ENCODE assay signal across 7 mouse cellular contexts in genomic region chr5:65696821-65697485, GRCm38 (mm10). TPM values are rescaled to one million over a fixed set of nuclear protein-coding genes. Genes with fewer than 3 reads are reported as not detected.
DNase-seq lines count a peak whose midpoint lies in the region; ATAC-seq lines count a peak whose summit lies in the region.

No protein-coding gene starts in this region.

- no peak for ATAC-seq in embryonic facial prominence, embryonic 12.5 days (ENCODE audit: insufficient number of reproducible peaks, insufficient read depth, low FRiP score, low TSS enrichment)
- ATAC-seq in limb, embryonic 12.5 days (ENCODE audit: insufficient number of reproducible peaks, insufficient read depth, low FRiP score, low TSS enrichment, low read depth), result no peak
- peak; percentile 19 for ATAC-seq in midbrain, embryonic 14.5 days (ENCODE audit: low FRiP score, low TSS enrichment)

- H3K4me3 ChIP-seq in embryonic facial prominence, embryonic 12.5 days, result peak overlapping the region; percentile 98
- peak overlapping the region; percentile 99 for H3K4me3 ChIP-seq in limb, embryonic 12.5 days (replicated peaks)
- H3K4me3 ChIP-seq in midbrain, embryonic 14.5 days (replicated peaks; ENCODE audit: low read depth, low read length), result peak overlapping the region; percentile 70

- peak overlapping the region; percentile 99 for H3K27ac ChIP-seq in embryonic facial prominence, embryonic 12.5 days
- peak overlapping the region; percentile 98 for H3K27ac ChIP-seq in limb, embryonic 12.5 days
- H3K27ac ChIP-seq in midbrain, embryonic 14.5 days (replicated peaks; ENCODE audit: low read depth, low read length), result peak overlapping the region; percentile 94

- DNase-seq in adrenal gland, postnatal 25 days, result peak; percentile 68
- peak; percentile 85 to 89 for DNase-seq in heart, adult 18-20 months
- DNase-seq in kidney, adult 18-20 months, result peak; percentile 83
- DNase-seq in midbrain, embryonic 14.5 days, result peak; percentile 89
- DNase-seq in spleen, adult 12 weeks (ENCODE audit: low spot score), result peak; percentile 64

- H3K9ac ChIP-seq in embryonic facial prominence, embryonic 12.5 days, result peak overlapping the region; percentile 99
- H3K9ac ChIP-seq in limb, embryonic 12.5 days (replicated peaks), result peak overlapping the region; percentile 98
- H3K9ac ChIP-seq in midbrain, embryonic 14.5 days (replicated peaks; ENCODE audit: low read length), result peak overlapping the region; percentile 92

- peaks cover 19% of the 10 kb centered on the region for H3K4me1 ChIP-seq in embryonic facial prominence, embryonic 12.5 days
- peaks cover 21% of the 10 kb centered on the region for H3K4me1 ChIP-seq in limb, embryonic 12.5 days (replicated peaks)
- H3K4me1 ChIP-seq in midbrain, embryonic 14.5 days (ENCODE audit: control insufficient read depth, insufficient read depth, low read length), result peaks cover 7% of the 10 kb centered on the region

- no peaks in the 10 kb centered on the region for H3K27me3 ChIP-seq in embryonic facial prominence, embryonic 12.5 days
- no peaks in the 10 kb centered on the region for H3K27me3 ChIP-seq in limb, embryonic 12.5 days
- H3K27me3 ChIP-seq in midbrain, embryonic 14.5 days (ENCODE audit: control insufficient read depth, insufficient read depth, low read length), result no peaks in the 10 kb centered on the region

- under 1% methylated on average over 58 of the region's 58 CpGs for WGBS in embryonic facial prominence, embryonic 12.5 days
- WGBS in limb, embryonic 12.5 days, result under 1% methylated on average over 58 of the region's 58 CpGs
- WGBS in midbrain, embryonic 14.5 days, result under 1% methylated on average over 58 of the region's 58 CpGs

- H3K4me2 ChIP-seq in embryonic facial prominence, embryonic 12.5 days (replicated peaks), result peak overlapping the region; percentile 63
- H3K4me2 ChIP-seq in limb, embryonic 12.5 days, result peak overlapping the region; percentile 60
- peak overlapping the region; percentile 69 for H3K4me2 ChIP-seq in midbrain, embryonic 14.5 days (ENCODE audit: low read length)

- H3K9me3 ChIP-seq in embryonic facial prominence, embryonic 12.5 days, result no peaks in the 10 kb centered on the region
- no peaks in the 10 kb centered on the region for H3K9me3 ChIP-seq in limb, embryonic 12.5 days
- no peaks in the 10 kb centered on the region for H3K9me3 ChIP-seq in midbrain, embryonic 14.5 days (ENCODE audit: control insufficient read depth, low read length)

- H3K36me3 ChIP-seq in embryonic facial prominence, embryonic 12.5 days, result peaks cover 10% of the 10 kb centered on the region
- peaks cover 28% of the 10 kb centered on the region for H3K36me3 ChIP-seq in limb, embryonic 12.5 days
- H3K36me3 ChIP-seq in midbrain, embryonic 14.5 days (ENCODE audit: control insufficient read depth, insufficient read depth, low read length), result 0 out of 2 replicates have a peak, but pooled peaks cover 16% of the 10 kb centered on the region

RNA-seq across cellular contexts. Expression of gene Pds5a, which starts 1.1 kb away (rescaled TPM):
- 111 and 121 TPM in 2 replicates for total RNA-seq in adrenal gland, postnatal 25 days (2021)
- polyA plus RNA-seq in embryonic facial prominence, embryonic 12.5 days (2016; fragmentation: Nextera tagmentation; extraction: Ambion mirVana), result 106 and 111 TPM in 2 replicates
- total RNA-seq in heart, adult 18-20 months (2021), result 10 to 100 TPM; 56.6 to 56.7 TPM
- polyA plus RNA-seq in limb, embryonic 12.5 days (2016; fragmentation: Nextera tagmentation; extraction: Ambion mirVana), result 110 and 120 TPM in 2 replicates
- polyA plus RNA-seq in midbrain, embryonic 14.5 days (2014; fragmentation: Nextera tagmentation; extraction: Ambion mirVana), result 49.7 and 78.4 TPM in 2 replicates
